Mouse (Mus musculus) kidney, adult 2 months (tissue): ENCODE results near the gene Kat2b.

Experiments used
- CTCF ChIP-seq: fragments of 200-500 bp; conservative IDR thresholded peaks from 2 replicates; pipeline ENCODE4 v1.5.1; 2011; ENCODE audit warnings: low read depth, mild to moderate bottlenecking, control low read depth, low read length, moderate library complexity, mixed read lengths; ENCODE audit not compliant: insufficient read depth, insufficient read length
- POLR2A ChIP-seq: fragments of 200-500 bp; IDR thresholded peaks from one replicate; pipeline ENCODE4 v1.6.1; 2011; ENCODE audit warnings: low read depth, low read length, control low read depth

GRCm38 (mm10) chr17:53664267-53664666, 97.6 kb downstream of the Kat2b start:
- TF ChIP-seq CTCF: no peak
- no peak for TF ChIP-seq POLR2A
